Mouse (Mus musculus): Measurements from ENCODE around the gene Themis2.
"Not testable (repeated sequence)": the region's sequence is repeated elsewhere in the genome, so short reads cannot be mapped to it uniquely, and the experiment has no call there.

The Themis2 gene

DNA sequence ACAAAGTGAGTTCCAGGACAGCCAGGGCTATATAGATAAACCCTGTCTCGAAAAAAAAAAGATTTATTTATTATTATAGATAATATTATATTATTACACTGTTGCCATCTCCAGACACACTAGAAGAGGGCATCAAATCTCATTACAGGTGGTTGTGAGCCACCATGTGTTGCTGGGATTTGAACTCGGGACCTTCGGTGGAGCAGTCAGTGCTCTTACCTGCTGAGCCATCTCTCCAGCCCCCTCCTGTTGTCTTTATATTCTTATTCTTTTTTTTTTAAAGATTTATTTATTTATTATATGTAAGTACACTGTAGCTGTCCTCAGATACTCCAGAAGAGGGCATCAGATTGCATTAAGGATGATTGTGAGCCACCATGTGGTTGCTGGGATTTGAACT is 2.5 kb upstream of the Themis2 start:
- DNase-seq = not testable (repeated sequence)

GRCm38 (mm10) chr4:132798028-132798427 is 1.8 kb upstream of the Themis2 start:
- no peak for DNase-seq

- DNase-seq = no peak
Measured at GRCm38 (mm10) chr4:132797461-132797860, 1.3 kb upstream of the Themis2 start.

GRCm38 (mm10) chr4:132795171-132795570 is 1.0 kb downstream of the Themis2 start:
- no peak for DNase-seq

GRCm38 (mm10) chr4:132794760-132795159 is 1.4 kb downstream of the Themis2 start:
- DNase-seq = no peak

DNA sequence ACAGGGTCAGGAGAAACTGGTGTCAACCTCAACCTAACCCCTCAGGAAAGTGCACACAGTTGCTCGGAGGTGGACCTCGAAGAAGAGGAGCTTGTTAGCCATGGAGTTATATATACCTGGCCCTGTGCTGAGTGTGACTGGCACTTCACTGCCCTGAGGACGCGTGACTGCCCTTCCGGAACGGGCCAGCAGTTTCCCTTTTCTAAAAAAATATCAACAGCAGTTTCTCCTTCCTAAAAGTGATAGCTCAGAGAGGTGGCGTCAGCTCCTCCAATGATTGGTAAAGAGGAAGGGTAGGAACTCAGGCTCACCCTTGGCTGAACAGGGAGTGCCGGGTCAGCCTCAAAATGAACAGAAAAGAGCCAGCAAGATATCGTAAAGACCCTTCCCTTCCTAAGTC is 2.2 kb downstream of the Themis2 start:
- DNase-seq = no peak

DNA sequence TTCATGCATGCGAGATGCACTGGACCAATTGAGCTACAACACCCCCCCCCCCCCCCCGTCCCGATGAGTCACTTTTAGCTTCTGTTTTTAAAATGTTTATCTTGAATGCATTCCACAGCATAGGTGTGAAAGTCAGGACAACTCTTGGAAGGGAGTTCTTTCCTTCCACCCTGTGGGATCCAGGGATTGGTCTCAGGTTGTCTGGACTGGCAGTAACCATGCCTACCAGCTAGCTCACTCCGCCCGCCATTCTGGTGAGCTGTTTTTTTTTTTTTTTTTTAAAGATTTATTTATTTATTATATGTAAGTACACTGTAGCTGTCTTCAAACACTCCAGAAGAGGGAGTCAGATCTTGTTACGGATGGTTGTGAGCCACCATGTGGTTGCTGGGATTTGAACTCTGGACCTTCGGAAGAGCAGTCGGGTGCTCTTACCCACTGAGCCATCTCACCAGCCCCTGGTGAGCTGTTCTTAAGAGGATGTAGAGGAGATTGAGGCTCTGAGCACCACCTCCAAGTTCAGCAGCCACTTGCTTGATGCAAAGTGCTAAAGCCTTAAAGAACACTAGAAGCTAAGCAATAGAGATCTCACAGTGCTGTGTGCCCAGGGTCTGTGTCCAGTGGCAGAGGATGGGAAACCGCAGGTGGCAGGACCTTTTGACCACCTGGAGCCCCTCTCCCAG is 2.7 kb downstream of the Themis2 start:
- DNase-seq = not testable (repeated sequence)

GRCm38 (mm10) chr4:132789731-132790130 is 6.5 kb downstream of the Themis2 start:
- no peak for DNase-seq

DNA sequence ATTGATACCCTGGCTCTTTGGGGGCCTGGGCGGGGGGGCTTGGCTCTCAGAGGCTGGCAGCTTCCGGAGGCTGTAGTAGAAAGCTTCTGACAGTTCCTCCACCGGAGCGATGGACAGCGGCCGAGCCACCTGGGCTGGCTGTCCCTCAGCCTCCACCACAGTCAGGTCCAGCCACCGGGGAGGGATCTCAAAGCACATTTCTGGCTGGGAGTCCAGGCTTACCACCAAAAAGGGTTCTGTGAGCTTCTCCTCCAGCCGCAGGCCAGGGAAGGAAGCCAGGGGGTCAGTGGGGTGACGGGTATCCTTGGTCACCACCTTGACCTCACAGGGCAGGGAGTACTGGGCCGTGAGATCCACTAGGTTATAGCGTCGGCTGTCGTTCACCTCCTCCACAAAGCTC is 11.0 kb downstream of the Themis2 start:
- DNase-seq = no peak

- no peak for DNase-seq
Measured at GRCm38 (mm10) chr4:132783732-132784131, 12.5 kb downstream of the Themis2 start.

- no peak for DNase-seq
Measured at GRCm38 (mm10) chr4:132780288-132780687, 15.9 kb downstream of the Themis2 start.

DNA sequence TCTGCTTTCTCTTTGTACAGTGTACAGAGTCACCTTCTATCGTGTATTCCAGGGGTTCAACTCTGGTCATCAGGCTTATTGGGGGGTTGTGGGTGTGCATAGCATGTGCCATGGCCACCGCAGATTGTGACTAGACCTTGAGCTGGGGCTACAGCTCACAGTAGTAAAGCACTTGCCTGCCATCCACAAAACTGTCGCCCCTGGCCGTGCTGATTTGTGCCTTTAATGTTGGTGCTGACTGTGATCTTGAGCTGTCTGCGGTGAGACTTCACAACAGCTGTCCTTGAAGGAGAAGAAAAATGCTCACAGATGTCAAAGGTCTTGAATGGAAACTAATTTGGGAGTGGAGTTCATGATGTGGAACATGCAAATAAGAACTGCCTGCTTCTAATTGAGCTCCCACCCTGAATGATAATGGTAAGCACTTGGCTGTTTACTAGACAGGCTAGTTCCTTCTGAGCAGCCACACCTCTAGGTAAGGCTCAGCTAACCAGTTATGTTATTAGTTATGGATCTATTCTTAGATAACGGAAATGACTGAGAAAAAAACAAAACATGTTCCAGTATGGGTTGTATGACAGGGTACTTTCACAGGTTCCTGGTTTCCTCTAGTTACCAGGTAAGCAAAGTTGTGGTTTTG is 17.5 kb downstream of the Themis2 start:
- no peak for DNase-seq

DNA sequence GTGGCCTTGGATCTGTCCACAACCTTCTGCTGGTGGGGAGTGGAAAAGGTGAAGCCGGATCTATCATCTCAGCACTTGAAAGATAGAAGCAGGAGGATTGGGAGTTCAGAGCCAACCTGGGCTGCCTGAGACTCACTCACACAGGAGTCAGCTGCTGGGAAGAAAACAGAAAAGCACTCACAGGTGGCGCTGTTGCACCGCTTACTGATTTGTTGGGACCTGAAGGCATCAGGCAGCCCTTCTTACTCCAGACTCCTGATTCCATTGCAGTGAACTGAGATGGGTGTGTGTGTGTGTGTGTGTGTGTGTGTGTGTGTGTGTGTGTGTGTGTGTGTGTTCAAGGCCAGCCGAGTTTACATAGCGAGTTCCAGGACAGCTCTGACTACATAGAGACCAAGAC is 19.4 kb downstream of the Themis2 start:
- DNase-seq = peak in 1 of 2 experiments; percentile 77

- no peak for DNase-seq
Measured at GRCm38 (mm10) chr4:132774905-132775304, 21.3 kb downstream of the Themis2 start.

DNA sequence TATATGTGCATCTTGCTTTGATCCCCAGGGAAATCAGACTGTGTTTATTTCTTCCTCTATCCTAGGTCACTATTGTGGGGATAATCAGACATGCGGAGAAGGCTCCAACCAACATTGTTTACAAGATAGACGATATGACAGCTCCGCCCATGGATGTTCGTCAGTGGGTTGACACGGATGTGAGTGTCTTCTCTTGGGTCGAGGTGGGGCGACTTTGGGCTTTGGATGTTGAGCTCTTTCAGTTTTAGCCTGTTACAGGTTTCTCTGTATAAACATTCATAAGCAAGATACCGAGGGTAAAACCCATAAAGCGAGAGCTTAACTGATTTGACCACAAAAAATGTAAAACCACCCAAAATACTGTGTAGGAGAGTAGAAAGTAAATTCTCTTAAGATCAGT is 24.4 kb downstream of the Themis2 start:
- DNase-seq = no peak

- peak; percentile 99 to 100 for DNase-seq
Measured at GRCm38 (mm10) chr4:132767914-132768876, 28.0 kb downstream of the Themis2 start, which contains the start of gene Rpa2. TSS of gene Rpa2 (plus strand) at chr4:132768332.

DNA sequence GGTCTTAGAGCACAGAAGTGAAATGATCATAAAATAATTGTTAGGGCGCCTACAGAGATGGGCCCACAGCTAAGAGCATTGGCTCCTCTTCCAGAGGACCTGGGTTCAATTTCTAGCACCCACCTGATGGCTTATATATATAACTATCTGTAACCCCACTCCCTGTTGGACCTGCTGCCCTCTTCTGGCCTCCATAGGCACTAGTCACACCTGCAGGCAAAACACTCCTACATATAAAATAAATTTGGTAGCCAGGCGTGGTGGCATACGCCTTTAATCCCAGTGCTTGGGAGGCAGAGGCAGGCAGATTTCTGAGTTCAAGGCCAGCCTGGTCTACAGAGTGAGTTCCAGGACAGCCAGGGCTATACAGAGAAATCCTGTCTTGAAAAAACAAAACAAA is 33.1 kb downstream of the Themis2 start:
- not testable (repeated sequence) for DNase-seq

DNA sequence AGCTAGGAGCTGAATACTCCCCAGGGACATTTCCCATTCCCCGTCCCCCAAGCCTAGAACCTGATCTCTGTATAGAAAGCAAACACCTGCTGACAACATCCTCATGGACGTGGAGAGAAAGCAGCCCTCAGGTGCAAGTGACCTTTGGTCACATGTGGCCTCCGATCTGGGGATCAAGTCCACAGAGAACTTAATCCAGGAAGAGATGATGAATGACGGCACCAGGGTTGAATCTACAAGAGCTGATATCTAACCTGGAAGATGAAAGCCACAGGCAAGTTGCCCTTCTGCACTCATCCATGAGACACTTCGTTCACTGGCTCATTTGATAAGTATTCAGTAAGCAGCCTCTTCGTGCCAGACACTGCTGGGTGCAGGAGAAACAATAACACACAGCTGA is 33.6 kb downstream of the Themis2 start:
- peak in 1 of 2 experiments; percentile 18 for DNase-seq

DNA sequence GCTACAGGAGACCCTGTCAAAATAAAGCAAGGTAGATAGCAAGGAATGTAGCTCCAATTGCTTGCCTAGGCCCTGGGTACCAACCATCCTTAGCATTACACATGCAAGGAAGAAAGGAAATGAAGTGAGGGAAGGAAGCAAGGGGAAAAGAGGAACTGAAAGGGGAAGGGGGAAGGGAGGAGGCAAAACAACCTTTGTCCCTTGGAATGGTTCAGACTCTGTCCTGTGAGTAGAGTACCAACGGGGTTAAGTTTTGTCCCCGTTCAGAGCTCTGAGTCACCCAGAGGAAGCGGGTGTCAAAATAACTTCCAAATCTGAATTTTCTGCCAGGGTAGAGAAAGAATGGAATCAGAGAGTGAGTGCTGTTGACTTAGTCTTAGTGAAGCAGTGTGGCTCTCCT is 35.9 kb downstream of the Themis2 start:
- DNase-seq = peak in 1 of 2 experiments; percentile 25

- no peak for DNase-seq
Measured at GRCm38 (mm10) chr4:132757633-132758351, 38.4 kb downstream of the Themis2 start.

- peak; percentile 72 to 83 for DNase-seq
Measured at GRCm38 (mm10) chr4:132756974-132757373, 39.2 kb downstream of the Themis2 start, which contains the start of gene Smpdl3b. TSS of gene Smpdl3b (minus strand) at chr4:132757252.

DNA sequence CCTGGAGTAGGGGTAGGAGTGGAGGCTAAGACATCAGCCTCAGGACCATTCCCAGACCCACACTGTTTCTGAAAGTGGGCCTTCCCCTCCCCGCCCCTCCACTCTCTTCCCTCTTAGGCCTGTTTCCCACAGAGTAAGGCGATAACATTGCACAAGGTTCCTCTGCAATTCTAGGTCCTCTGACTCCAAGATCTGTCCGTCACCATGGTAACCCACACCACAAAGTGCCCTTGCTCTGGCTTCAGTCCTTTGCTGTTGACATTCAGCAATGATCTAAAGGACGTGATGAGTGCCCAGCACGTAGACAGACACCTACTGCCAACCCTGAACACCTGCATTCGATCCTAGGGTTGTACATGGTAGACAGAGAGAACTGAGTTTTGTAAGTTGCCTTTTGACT is 43.2 kb downstream of the Themis2 start:
- no peak for DNase-seq

Measured in kidney, adult 8-10 months (tissue).